Mouse (Mus musculus): ENCODE results near the gene Haus3. TPM values are rescaled to one million over a fixed set of nuclear protein-coding genes. Genes with fewer than 3 reads are reported as not detected.

Haus3 gene
- polyA plus RNA-seq (2015; fragmentation: Illumina TruSeq; extraction: RNeasy Lipid Tissue Mini Kit (QIAGEN cat#74804); ENCODE audit: insufficient read depth, low read depth, low replicate concordance): 2.1 TPM

DNA sequence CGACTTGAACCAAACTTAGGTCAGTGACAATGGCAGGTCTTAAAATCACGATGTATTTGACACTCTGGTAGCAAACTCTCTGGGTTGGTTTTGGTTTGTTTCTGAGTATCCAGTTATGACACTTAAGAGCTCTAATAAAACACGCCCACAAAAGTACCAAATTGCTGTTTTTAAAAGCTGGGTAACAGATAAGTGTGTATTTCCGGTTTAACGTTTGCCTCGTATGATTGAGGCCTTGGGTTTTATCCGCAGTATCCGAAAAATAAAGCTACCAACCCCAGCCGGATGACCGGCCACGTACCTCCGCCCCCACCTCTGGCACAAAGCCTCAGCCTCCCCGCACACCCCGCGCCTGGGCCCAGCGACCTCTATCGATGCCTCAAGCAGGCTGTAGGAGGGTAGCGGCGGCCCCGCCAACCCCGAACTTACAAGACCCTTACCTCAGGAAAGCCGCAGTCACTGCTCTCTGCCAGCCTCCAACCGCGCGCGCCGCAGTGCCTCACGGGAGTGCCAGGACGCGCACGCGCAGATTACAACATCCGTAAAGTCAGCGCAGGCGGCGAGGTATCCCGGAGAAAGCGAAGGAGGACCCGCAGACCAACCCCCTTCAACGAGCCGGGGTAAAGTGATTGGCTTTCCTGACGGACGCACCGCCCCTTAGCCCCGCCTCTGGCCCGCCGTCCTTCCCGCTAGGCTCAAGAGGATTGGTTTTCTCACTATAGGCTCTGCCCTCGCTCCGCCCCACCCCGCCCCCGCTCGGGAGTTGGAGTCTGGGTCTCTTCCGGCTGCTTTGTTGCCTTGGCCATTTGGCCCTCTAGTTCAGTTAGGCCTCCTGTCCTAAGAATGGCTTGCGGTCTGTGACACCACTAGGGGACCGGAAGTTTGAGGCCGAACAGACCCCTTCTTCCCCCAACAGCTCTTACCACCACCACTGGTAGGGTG is at the start of gene Haus3, which contains the start of gene Poln:
Gene Haus3, minus strand, starts transcription at position 578 of the 942 bp plus-strand sequence.
Gene Poln, minus strand, starts transcription at position 499 of the 942 bp plus-strand sequence.

DNA sequence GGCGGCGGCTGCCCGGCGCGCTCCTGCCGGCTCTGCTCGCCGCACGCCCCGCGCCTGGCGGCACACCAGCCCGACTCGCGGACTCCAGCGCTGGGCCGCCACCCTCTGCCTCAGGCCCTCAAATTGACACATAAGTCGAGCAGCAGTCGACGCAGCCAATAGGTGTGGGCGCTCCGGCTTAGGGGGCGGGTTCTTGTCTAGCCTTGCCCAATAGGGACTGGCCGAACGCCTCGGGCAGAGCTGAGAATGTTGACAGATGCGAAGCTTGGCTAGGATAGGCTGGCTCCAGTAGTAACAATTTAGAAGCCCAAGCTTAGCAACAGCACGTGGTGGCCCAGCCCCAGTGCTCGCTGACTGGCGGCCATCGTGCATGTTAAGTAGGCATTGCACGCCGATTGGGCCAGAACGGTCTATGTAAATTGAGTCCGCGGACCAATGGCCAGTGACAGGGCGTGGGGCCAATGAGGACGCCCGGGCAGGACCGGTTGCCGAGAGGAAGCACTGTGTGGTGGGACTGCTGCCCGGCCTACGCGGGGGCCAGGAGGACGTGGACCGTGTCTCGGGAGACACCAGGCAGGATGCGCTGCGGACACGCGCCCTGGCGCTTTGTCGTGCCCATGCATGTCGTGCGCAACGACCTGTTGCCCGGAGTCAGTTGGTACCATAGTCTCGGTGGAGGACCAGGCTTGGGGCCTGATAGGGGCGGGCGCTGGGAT is 18.4 kb upstream of the Haus3 start, which contains the start of gene Mxd4:
Gene Mxd4, minus strand, starts transcription at position 120 of the 716 bp plus-strand sequence.

Other genes with a start within 250 kb of the Haus3 start
- 4.5 TPM for gene Nelfa, start 233.1 kb downstream of the Haus3 start, polyA plus RNA-seq (2015; fragmentation: Illumina TruSeq; extraction: RNeasy Lipid Tissue Mini Kit (QIAGEN cat#74804); ENCODE audit: insufficient read depth, low read depth, low replicate concordance)
- gene Gm1673, start 186.1 kb downstream of the Haus3 start, polyA plus RNA-seq (2015; fragmentation: Illumina TruSeq; extraction: RNeasy Lipid Tissue Mini Kit (QIAGEN cat#74804); ENCODE audit: insufficient read depth, low read depth, low replicate concordance): not detected
- gene Nat8l, start 173.5 kb downstream of the Haus3 start, polyA plus RNA-seq (2015; fragmentation: Illumina TruSeq; extraction: RNeasy Lipid Tissue Mini Kit (QIAGEN cat#74804); ENCODE audit: insufficient read depth, low read depth, low replicate concordance): 0.31 TPM
- not detected for gene Poln, start 79 bp downstream of the Haus3 start, polyA plus RNA-seq (2015; fragmentation: Illumina TruSeq; extraction: RNeasy Lipid Tissue Mini Kit (QIAGEN cat#74804); ENCODE audit: insufficient read depth, low read depth, low replicate concordance)
- 45.5 TPM for gene Mxd4, start 18.2 kb upstream of the Haus3 start, polyA plus RNA-seq (2015; fragmentation: Illumina TruSeq; extraction: RNeasy Lipid Tissue Mini Kit (QIAGEN cat#74804); ENCODE audit: insufficient read depth, low read depth, low replicate concordance)
- gene Zfyve28, start 118.9 kb upstream of the Haus3 start, polyA plus RNA-seq (2015; fragmentation: Illumina TruSeq; extraction: RNeasy Lipid Tissue Mini Kit (QIAGEN cat#74804); ENCODE audit: insufficient read depth, low read depth, low replicate concordance): 0.26 TPM
- gene Cfap99, start 119.1 kb upstream of the Haus3 start, polyA plus RNA-seq (2015; fragmentation: Illumina TruSeq; extraction: RNeasy Lipid Tissue Mini Kit (QIAGEN cat#74804); ENCODE audit: insufficient read depth, low read depth, low replicate concordance): not detected
- gene Rnf4, start 166.8 kb upstream of the Haus3 start, polyA plus RNA-seq (2015; fragmentation: Illumina TruSeq; extraction: RNeasy Lipid Tissue Mini Kit (QIAGEN cat#74804); ENCODE audit: insufficient read depth, low read depth, low replicate concordance): 12.4 TPM
- 8.3 TPM for gene Fam193a, start 200.4 kb upstream of the Haus3 start, polyA plus RNA-seq (2015; fragmentation: Illumina TruSeq; extraction: RNeasy Lipid Tissue Mini Kit (QIAGEN cat#74804); ENCODE audit: insufficient read depth, low read depth, low replicate concordance)

All from pancreas, adult 10 weeks (tissue).